Mouse (Mus musculus) testis, adult 2 months (tissue): Measurements from ENCODE around the gene Get4. TPM values are rescaled to one million over a fixed set of nuclear protein-coding genes. Genes with fewer than 3 reads are reported as not detected.

Experiments used
- H3K27ac ChIP-seq: fragments of 200-500 bp; 2 replicates; pipeline ENCODE4 v1.5.1; 2012; ENCODE audit warnings: low read depth, low read length; ENCODE audit not compliant: control insufficient read depth, insufficient read depth
- H3K27me3 ChIP-seq: fragments of 200-500 bp; 2 replicates; pipeline ENCODE4 v1.6.1; 2012; ENCODE audit warnings: mild to moderate bottlenecking, low read length, moderate library complexity; ENCODE audit not compliant: control insufficient read depth, insufficient read depth
- H3K36me3 ChIP-seq: fragments of 200-500 bp; 2 replicates; pipeline ENCODE4 v1.6.1; 2012; ENCODE audit warnings: mild to moderate bottlenecking, low read length; ENCODE audit not compliant: control insufficient read depth, insufficient read depth
- H3K4me1 ChIP-seq: fragments of 200-500 bp; 2 replicates; pipeline ENCODE4 v1.6.1; 2012; ENCODE audit warnings: low read length; ENCODE audit not compliant: control insufficient read depth, insufficient read depth
- H3K4me3 ChIP-seq: fragments of 200-500 bp; 2 replicates; pipeline ENCODE4 v1.5.1; 2012; ENCODE audit warnings: low read depth, mild to moderate bottlenecking, low read length, moderate library complexity, mixed read lengths; ENCODE audit not compliant: control insufficient read depth
- CTCF ChIP-seq: fragments of 200-500 bp; IDR thresholded peaks from 2 replicates; pipeline ENCODE4 v1.5.1; 2012; ENCODE audit warnings: low read depth, mild to moderate bottlenecking, inconsistent platforms, low read length, moderate library complexity; ENCODE audit not compliant: control insufficient read depth, insufficient read depth, insufficient replicate concordance
- POLR2A ChIP-seq: fragments of 200-500 bp; IDR thresholded peaks from 2 replicates; pipeline ENCODE4 v1.6.1; 2012; ENCODE audit warnings: low read depth, mild to moderate bottlenecking, inconsistent platforms, low read length, moderate library complexity; ENCODE audit not compliant: control insufficient read depth
- polyA plus RNA-seq: library from polyadenylated mRNA; depleted of rRNA; stranded (reverse); fragments of >200 nt; gene quantifications from 2 replicates; pipeline ENCODE4 v1.2.3, GENCODE M21; 2012; rRNA removed

The Get4 gene
- polyA plus RNA-seq, 1 experiment: 117 TPM

DNA sequence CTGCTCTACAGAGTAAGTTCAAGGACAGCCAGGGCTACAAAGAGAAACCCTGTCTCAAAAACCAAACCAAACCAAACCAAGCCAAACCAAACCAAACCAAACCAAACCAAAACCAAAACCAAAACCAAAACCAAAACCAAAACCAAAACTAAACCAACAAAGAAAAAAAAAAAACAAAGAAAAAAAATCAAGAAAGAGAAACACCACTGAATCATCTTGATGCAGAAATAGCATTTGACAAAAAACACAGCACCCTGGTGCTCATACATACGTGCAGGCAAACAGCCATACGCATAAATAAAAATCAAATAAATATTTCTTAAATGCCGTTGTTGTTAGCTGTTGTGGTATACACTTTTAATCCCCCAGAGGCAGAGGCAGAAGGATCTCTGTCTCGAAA lies 58.4 kb downstream of the Get4 start:
- no peaks in the 10 kb centered on the region for H3K36me3 ChIP-seq
- no peaks in the 10 kb centered on the region for H3K27me3 ChIP-seq
- TF ChIP-seq POLR2A (no peak), CTCF (no peak)

DNA sequence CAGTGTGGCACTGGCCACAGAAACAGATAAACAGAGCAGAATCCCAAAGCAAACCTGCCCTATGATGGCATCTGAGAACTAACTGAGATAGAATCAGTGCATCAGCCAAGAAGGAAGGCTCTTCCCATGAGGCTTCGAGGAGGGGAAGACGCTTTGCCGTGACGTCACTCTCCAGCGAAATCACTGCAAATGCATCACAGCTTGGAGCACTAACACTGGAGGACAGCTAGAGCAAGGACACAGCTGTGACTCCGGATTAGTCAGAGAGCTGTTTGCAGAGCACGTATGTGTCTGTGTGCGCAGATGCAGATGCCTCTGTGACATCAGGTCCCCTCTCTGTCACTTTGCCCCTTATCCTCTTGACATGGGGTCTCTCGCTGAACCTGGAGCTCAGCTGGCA lies 59.7 kb downstream of the Get4 start:
- H3K36me3 ChIP-seq: no peaks in the 10 kb centered on the region
- H3K27ac ChIP-seq: no peak overlapping the region
- H3K4me1 ChIP-seq: peaks cover 7% of the 10 kb centered on the region
- TF ChIP-seq POLR2A (no peak), CTCF (no peak)
- no peak overlapping the region for H3K4me3 ChIP-seq
- no peaks in the 10 kb centered on the region for H3K27me3 ChIP-seq

More for the DNA sequence above, 58.4 kb downstream of the Get4 start:
- Histone ChIP-seq H3K27ac (no peak overlapping the region), H3K4me3 (no peak overlapping the region), H3K4me1 (peaks cover 12% of the 10 kb centered on the region)

DNA sequence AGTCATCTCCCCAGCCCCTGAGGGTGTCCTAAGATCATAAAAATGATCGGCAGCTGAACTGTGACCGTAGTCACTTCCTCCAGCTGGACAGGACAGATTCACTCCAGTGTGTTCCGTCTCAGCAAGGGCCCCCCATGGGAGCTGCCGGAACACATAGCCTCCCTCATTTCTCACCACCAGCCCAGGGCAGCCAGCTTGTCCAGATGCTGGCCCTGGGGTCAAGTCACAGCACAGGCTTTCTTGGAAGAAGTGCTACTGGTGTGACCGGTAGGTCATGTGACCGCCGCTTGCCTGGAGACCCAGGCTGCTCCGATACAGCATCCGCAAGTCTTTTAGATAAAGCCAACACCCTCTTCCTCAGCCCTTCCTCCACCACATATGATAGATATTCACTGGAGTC lies 61.4 kb downstream of the Get4 start:
- H3K27me3 ChIP-seq: no peaks in the 10 kb centered on the region
- TF ChIP-seq POLR2A: no peak
- no peak for TF ChIP-seq CTCF
- H3K4me1 ChIP-seq: peaks cover 5% of the 10 kb centered on the region; the same call in 1 of the 2 replicates
- no peak overlapping the region for H3K4me3 ChIP-seq
- H3K36me3 ChIP-seq: no peaks in the 10 kb centered on the region
- no peak overlapping the region for H3K27ac ChIP-seq

DNA sequence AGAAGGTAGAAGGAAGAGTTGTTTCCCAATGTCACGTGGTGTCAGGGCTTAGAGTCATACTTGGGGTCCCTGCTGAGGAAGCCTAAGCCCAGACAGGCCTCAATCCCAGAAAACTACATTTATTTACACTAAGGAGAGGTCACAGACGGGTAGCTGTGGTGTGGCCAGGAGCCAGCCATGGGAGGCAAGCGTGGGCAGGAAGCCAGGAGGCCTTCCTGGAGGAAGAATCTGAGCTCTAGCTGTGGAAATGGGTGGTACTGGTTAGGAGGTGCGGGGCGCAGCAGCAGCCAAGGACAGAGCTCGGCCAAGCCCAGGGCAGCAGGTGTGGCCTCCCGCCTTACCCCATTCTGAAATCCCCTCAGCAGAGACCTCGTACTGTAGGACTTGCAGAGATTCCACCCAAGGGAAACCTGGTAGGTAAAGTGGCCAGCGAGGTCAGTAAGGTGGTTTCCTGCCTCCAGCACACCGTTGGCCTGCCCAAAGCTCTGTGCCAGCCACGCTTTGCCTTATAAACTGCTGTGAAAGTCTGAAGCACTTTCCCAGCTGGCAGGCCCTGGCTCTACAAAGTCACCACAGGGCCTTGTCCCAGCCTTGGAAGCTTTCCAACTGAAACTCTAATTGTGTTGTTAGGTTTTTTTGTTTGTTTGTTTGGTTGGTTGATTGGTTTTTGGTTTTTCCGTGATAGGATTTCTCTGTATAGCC lies 63.0 kb downstream of the Get4 start:
- TF ChIP-seq CTCF (no peak), POLR2A (no peak)
- no peaks in the 10 kb centered on the region for H3K27me3 ChIP-seq

DNA sequence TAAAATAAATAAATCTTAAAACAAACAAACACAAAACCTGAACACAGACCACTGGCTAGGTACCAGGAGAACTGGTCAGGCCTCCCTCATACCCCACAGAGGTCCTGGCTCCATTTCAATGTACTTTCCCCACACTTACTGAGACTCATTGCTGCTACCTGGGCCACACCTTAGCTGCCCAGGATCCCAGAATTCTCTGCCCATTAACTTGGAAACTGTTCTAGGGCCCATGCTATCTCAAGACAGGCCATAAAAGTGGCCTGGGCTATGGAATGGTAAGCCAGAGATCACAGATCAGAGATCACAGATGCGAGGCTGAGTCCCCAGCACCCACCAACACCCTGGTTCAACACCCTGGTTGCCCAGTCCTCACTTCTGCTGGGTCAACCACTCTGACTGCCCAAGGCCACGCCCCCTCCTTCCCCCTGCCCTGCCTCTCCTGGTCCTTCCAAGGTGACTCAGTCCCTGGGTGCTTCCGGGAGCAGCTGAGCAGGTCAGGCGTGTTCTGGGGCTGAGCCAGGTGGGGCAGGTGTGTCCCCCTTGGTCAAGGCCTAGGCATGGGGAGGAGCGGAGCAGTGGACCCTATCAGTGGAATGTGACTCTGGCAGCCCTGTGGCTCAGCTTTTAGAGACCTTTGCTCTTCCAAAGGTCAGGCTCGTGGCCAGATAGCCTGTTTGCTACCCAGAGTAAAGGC lies 65.0 kb downstream of the Get4 start:
- Histone ChIP-seq H3K4me3 (no peak overlapping the region), H3K27me3 (no peaks in the 10 kb centered on the region), H3K27ac (no peak overlapping the region), H3K36me3 (no peaks in the 10 kb centered on the region), H3K4me1 (peaks cover 5% of the 10 kb centered on the region; the same call in 1 of the 2 replicates)
- no peak for TF ChIP-seq CTCF
- TF ChIP-seq POLR2A: no peak

More for the DNA sequence above, 63.0 kb downstream of the Get4 start:
- Histone ChIP-seq H3K27ac (no peak overlapping the region), H3K4me1 (peaks cover 5% of the 10 kb centered on the region; the same call in 1 of the 2 replicates), H3K36me3 (no peaks in the 10 kb centered on the region), H3K4me3 (no peak overlapping the region)

DNA sequence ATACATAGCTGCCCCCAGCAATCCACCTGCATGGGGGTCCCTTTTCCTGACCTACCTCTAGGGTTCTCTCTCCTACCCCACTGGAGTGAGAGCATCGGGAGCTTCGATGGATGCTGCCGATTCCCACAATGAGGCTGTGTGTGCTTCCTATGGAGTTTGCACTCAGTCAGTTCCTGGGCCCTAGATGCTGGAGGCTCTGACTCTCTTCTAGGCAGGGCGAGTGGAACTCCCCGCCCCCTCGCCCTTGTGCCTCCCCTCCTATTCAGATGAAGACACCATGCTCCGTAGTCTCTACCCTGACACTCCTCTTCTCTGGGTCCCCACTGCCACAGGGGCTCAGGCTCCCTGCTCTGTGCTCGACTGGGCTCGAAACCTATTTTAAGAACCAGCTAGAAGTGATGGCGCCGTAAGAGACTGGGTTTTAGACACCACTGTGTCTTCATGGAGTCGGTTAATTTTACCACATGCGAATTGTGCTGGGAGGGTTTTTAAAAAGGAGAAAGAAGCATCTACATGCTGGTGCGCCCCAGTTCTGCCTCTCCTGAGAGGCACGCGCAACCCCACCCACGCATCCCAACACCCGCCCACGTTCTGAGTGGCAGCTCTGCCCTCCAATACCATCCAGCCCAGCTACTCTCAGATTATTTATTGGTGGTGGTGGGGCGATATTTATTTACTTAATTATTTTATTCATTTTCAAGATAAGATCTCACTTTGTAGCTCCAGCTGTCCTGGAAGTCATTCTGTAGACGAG lies 65.8 kb downstream of the Get4 start:
- Histone ChIP-seq H3K27ac (no peak overlapping the region), H3K4me3 (peak overlapping the region; percentile 7; the same call in 1 of the 2 replicates), H3K27me3 (no peaks in the 10 kb centered on the region), H3K4me1 (peaks cover 5% of the 10 kb centered on the region; the same call in 1 of the 2 replicates), H3K36me3 (no peaks in the 10 kb centered on the region)
- no peak for TF ChIP-seq POLR2A
- no peak for TF ChIP-seq CTCF

Other genes with a start within 250 kb of the Get4 start
- 5.4 and 6.9 TPM in 2 replicates for gene Prkar1b, start 102.3 kb upstream of the Get4 start, polyA plus RNA-seq
- 35.5 and 40.4 TPM in 2 replicates for gene Dnaaf5, start 102.1 kb upstream of the Get4 start, polyA plus RNA-seq
- gene Sun1, start 51.7 kb upstream of the Get4 start, polyA plus RNA-seq: 114 and 125 TPM in 2 replicates
- gene Adap1, start 73.3 kb downstream of the Get4 start, polyA plus RNA-seq: 7.8 and 8.7 TPM in 2 replicates
- 42.2 and 49.9 TPM in 2 replicates for gene Cox19, start 99.1 kb downstream of the Get4 start, polyA plus RNA-seq
- gene Cyp2w1, start 100.3 kb downstream of the Get4 start, polyA plus RNA-seq: 0.07 TPM in 1 of 2 replicates, not detected in the other
- 1.2 TPM in 2 replicates for gene Gpr146, start 125.4 kb downstream of the Get4 start, polyA plus RNA-seq
- 0.12 TPM in 1 of 2 replicates, not detected in the other for gene C130050O18Rik, start 153.0 kb downstream of the Get4 start, polyA plus RNA-seq
- gene Gper1, start 170.8 kb downstream of the Get4 start, polyA plus RNA-seq: 0.27 and 0.43 TPM in 2 replicates
- 14.8 and 14.9 TPM in 2 replicates for gene 3110082I17Rik, start 208.2 kb downstream of the Get4 start, polyA plus RNA-seq
- gene Zfand2a, start 232.2 kb downstream of the Get4 start, polyA plus RNA-seq: 7.8 and 9.0 TPM in 2 replicates